Mouse (Mus musculus): ENCODE measurements at regions not wholly inside any gene's neighbourhood (a gene's known extent, or its start where the extent isn't known, plus 50 kb on each side); places are given as distances from the start of the nearest gene placed in this dataset.

GRCm38 (mm10) chr4:70024838-70025376 lies 385.3 kb downstream of the Cdk5rap2 start:
- H3K27ac ChIP-seq = no peak overlapping the region
- no peaks in the 10 kb centered on the region for H3K36me3 ChIP-seq
- H3K27me3 ChIP-seq (ENCODE audit: insufficient read depth, poor library complexity, severe bottlenecking) = no peaks in the 10 kb centered on the region
- WGBS = 83% methylated on average over 3 of the region's 3 CpGs
- H3K4me3 ChIP-seq = no peak overlapping the region
- DNase-seq (ENCODE audit: low spot score) = no peak
- no peaks in the 10 kb centered on the region for H3K4me1 ChIP-seq
- no peaks in the 10 kb centered on the region for H3K9me3 ChIP-seq

- Histone ChIP-seq H3K27me3 (ENCODE audit: insufficient read depth, poor library complexity, severe bottlenecking) (no peaks in the 10 kb centered on the region), H3K4me1 (no peaks in the 10 kb centered on the region), H3K27ac (no peak overlapping the region), H3K9me3 (no peaks in the 10 kb centered on the region), H3K36me3 (no peaks in the 10 kb centered on the region), H3K4me3 (no peak overlapping the region)
- 79% methylated on average over 6 of the region's 6 CpGs for WGBS
- DNase-seq (ENCODE audit: low spot score) = no peak
These were observed 389.3 kb downstream of the Cdk5rap2 start for GRCm38 (mm10) chr4:70020905-70021470.

DNA sequence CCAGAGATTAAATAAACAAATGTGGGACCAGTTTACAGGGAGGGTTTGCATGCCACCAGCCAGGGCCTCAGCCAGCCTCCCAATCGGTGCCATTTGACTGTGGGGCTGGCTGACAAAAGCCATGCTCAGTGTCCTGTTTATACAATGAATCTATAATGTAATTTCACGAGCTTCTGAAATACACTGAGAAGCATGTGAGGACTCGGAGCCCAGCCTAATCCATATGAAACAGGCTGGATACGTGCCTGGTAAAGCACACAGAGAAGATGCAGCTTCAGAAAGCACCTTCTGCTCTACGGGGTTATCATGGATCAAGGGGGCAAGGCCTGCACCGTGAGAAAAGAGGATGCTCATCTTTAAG lies 398.0 kb downstream of the Cdk5rap2 start:
- DNase-seq (ENCODE audit: low spot score) = no peak
- no peaks in the 10 kb centered on the region for H3K27me3 ChIP-seq (ENCODE audit: insufficient read depth, poor library complexity, severe bottlenecking)
- no peaks in the 10 kb centered on the region for H3K36me3 ChIP-seq
- 72% methylated on average over 6 of the region's 6 CpGs for WGBS
- H3K4me1 ChIP-seq = no peaks in the 10 kb centered on the region
- no peak overlapping the region for H3K27ac ChIP-seq
- H3K9me3 ChIP-seq = no peaks in the 10 kb centered on the region
- no peak overlapping the region for H3K4me3 ChIP-seq

- DNase-seq (ENCODE audit: low spot score) = no peak
These were observed 398.6 kb downstream of the Cdk5rap2 start for GRCm38 (mm10) chr4:70011491-70012219.

DNA sequence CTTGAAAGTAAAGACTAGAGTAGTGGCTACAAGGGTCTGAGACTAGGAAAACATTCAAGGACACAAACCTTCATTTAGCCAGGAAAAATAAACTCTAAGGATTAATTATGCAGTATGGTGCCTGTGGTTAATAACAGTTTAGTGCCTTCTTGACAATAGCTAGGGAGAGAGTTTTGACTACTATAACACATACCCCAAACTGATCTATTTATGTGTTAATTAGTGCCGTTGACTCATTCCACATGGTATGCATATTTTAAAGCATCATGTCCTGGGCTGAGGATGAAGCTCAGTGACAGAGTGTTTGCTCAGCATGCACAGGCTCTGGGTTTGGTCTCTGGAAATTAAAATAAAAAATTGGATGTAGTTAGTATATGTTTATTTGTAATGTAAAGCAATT lies 399.8 kb downstream of the Cdk5rap2 start:
- DNase-seq (ENCODE audit: low spot score) = no peak
- Histone ChIP-seq H3K4me3 (no peak overlapping the region), H3K27ac (no peak overlapping the region), H3K27me3 (ENCODE audit: insufficient read depth, poor library complexity, severe bottlenecking) (no peaks in the 10 kb centered on the region), H3K4me1 (no peaks in the 10 kb centered on the region), H3K9me3 (no peaks in the 10 kb centered on the region), H3K36me3 (no peaks in the 10 kb centered on the region)
- WGBS = 78% methylated on average over 1 of the region's 1 CpGs

More at GRCm38 (mm10) chr4:70011491-70012219, 398.6 kb downstream of the Cdk5rap2 start:
- H3K27ac ChIP-seq = no peak overlapping the region
- H3K36me3 ChIP-seq = no peaks in the 10 kb centered on the region
- H3K9me3 ChIP-seq = no peaks in the 10 kb centered on the region
- WGBS = 69% methylated on average over 4 of the region's 4 CpGs
- H3K4me3 ChIP-seq = no peak overlapping the region
- H3K4me1 ChIP-seq = no peaks in the 10 kb centered on the region
- H3K27me3 ChIP-seq (ENCODE audit: insufficient read depth, poor library complexity, severe bottlenecking) = no peaks in the 10 kb centered on the region

DNA sequence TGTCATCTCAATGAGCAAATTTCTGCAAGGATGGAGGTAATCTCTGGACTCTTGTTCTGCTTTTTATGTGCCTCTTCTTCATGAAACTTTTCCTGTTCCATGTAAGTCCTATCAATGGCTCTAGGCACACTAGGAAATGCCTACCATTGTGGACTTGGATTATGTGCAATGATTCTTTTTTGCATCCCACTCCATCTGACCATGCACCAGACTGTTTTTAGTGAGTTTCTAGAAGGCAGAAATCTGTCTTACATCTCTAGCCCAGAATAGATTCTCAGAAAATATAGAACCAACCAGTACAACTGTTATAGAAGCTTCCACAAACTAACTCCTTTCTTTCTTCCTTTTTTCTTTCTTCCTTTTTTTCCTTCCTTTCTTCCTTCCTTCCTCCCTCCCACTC lies 405.3 kb downstream of the Cdk5rap2 start:
- no peak overlapping the region for H3K27ac ChIP-seq
- no peaks in the 10 kb centered on the region for H3K36me3 ChIP-seq
- H3K4me3 ChIP-seq = no peak overlapping the region
- no peaks in the 10 kb centered on the region for H3K27me3 ChIP-seq (ENCODE audit: insufficient read depth, poor library complexity, severe bottlenecking)
- H3K4me1 ChIP-seq = no peaks in the 10 kb centered on the region
- no peaks in the 10 kb centered on the region for H3K9me3 ChIP-seq
- no peak for DNase-seq (ENCODE audit: low spot score)

GRCm38 (mm10) chr4:69993226-69993625 lies 417.0 kb downstream of the Cdk5rap2 start:
- H3K9me3 ChIP-seq = no peaks in the 10 kb centered on the region
- WGBS = 88% methylated on average over 3 of the region's 3 CpGs

GRCm38 (mm10) chr4:69974208-69974607 lies 436.0 kb downstream of the Cdk5rap2 start:
- no peaks in the 10 kb centered on the region for H3K9me3 ChIP-seq
- H3K27ac ChIP-seq = no peak overlapping the region
- no peak overlapping the region for H3K4me3 ChIP-seq
- no peak for DNase-seq (ENCODE audit: low spot score)
- H3K4me1 ChIP-seq = no peaks in the 10 kb centered on the region
- WGBS = 36% methylated on average over 2 of the region's 2 CpGs
- no peaks in the 10 kb centered on the region for H3K27me3 ChIP-seq (ENCODE audit: insufficient read depth, poor library complexity, severe bottlenecking)
- no peaks in the 10 kb centered on the region for H3K36me3 ChIP-seq

More at GRCm38 (mm10) chr4:69993226-69993625, 417.0 kb downstream of the Cdk5rap2 start:
- no peak overlapping the region for H3K27ac ChIP-seq
- H3K4me1 ChIP-seq = no peaks in the 10 kb centered on the region
- H3K36me3 ChIP-seq = no peaks in the 10 kb centered on the region
- no peaks in the 10 kb centered on the region for H3K27me3 ChIP-seq (ENCODE audit: insufficient read depth, poor library complexity, severe bottlenecking)
- no peak for DNase-seq (ENCODE audit: low spot score)
- H3K4me3 ChIP-seq = no peak overlapping the region

- WGBS = 56% methylated on average over 6 of the region's 6 CpGs
- DNase-seq (ENCODE audit: low spot score) = no peak
- Histone ChIP-seq H3K36me3 (no peaks in the 10 kb centered on the region), H3K4me3 (no peak overlapping the region), H3K4me1 (no peaks in the 10 kb centered on the region), H3K9me3 (no peaks in the 10 kb centered on the region), H3K27ac (no peak overlapping the region), H3K27me3 (ENCODE audit: insufficient read depth, poor library complexity, severe bottlenecking) (no peaks in the 10 kb centered on the region)
These were observed 436.7 kb downstream of the Cdk5rap2 start for GRCm38 (mm10) chr4:69973566-69973965.

GRCm38 (mm10) chr4:69971721-69972120 lies 438.5 kb downstream of the Cdk5rap2 start:
- no peak for DNase-seq (ENCODE audit: low spot score)
- Histone ChIP-seq H3K4me1 (no peaks in the 10 kb centered on the region), H3K36me3 (no peaks in the 10 kb centered on the region), H3K27me3 (ENCODE audit: insufficient read depth, poor library complexity, severe bottlenecking) (no peaks in the 10 kb centered on the region), H3K27ac (no peak overlapping the region), H3K9me3 (no peaks in the 10 kb centered on the region), H3K4me3 (no peak overlapping the region)
- 71% methylated on average over 3 of the region's 3 CpGs for WGBS

GRCm38 (mm10) chr4:69968424-69968823 lies 441.8 kb downstream of the Cdk5rap2 start:
- Histone ChIP-seq H3K4me3 (no peak overlapping the region), H3K4me1 (no peaks in the 10 kb centered on the region), H3K27me3 (ENCODE audit: insufficient read depth, poor library complexity, severe bottlenecking) (no peaks in the 10 kb centered on the region), H3K27ac (no peak overlapping the region), H3K9me3 (no peaks in the 10 kb centered on the region), H3K36me3 (no peaks in the 10 kb centered on the region)
- WGBS = 82% methylated on average over 1 of the region's 1 CpGs
- DNase-seq (ENCODE audit: low spot score) = no peak

Measured in heart, embryonic 10.5 days (tissue).